Mouse (Mus musculus): Measurements from ENCODE around the gene Il6ra.

DNA sequence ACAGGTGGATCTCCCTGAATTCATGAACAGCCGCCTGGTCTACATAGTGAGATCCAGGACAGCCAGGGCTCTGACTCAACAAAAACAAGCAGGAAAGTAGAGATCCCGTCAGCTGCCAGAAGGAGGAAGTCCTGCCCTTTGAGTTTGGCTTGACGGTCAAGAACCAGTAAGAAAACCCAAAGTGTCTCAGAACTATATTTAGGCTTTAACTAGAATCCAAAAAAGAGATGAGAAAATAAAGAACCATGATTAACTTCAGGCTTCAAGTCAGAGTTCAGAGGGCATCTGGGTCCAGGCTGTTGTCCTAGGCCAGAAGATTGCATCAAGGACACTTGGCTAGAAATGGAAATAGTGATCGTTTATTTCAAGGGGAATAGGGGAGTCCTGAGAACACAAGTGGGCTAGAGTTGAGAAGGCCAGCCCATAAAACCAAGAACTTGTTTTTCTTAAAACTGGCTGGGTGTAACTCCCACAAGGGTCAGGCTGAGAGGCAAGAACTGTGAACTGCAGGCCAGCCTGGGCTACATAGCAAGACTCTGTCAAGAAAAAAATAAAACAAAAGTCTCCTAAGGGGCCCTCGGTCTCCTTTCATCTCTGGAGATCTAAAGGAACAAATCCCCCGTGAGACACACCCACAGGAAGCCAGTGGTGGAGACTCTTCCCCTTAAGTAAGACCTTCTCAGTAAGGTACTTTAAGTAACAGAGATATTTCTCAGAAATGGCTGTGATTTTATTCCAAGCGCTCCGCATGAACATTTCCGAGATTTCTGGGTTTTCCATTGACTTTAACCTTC lies 49.1 kb downstream of the Il6ra start:
- TF ChIP-seq EP300 (IDR thresholded peaks at IDR 0.05; ENCODE audit: low read depth) (no peak), CTCF (IDR thresholded peaks at IDR 0.05; ENCODE audit: low read depth) (peak; percentile 51)
